Mouse (Mus musculus) kidney, postnatal 0 days (tissue): ENCODE measurements around the gene Ptgir. TPM values are rescaled to one million over a fixed set of nuclear protein-coding genes. Genes with fewer than 3 reads are reported as not detected.

Source experiments
- ATAC-seq: fragments of 200-750 bp; cut with Nextera tagmentation; replicated peaks from 2 replicates; pipeline ENCODE4 v1.8.0; 2017; ENCODE audit warnings: low read depth, moderate number of reproducible peaks, moderate TSS enrichment, moderate library complexity; ENCODE audit not compliant: low FRiP score
- DNase-seq: peaks from one replicate; pipeline ENCODE4 v3.0.0-alpha.2; 2016; ENCODE audit warnings: low spot score
- H3K27ac ChIP-seq: fragments of 300-500 bp; sonication (generic); 2 replicates; pipeline ENCODE4 v1.5.1; 2014; ENCODE audit warnings: mild to moderate bottlenecking
- H3K27me3 ChIP-seq: fragments of 300-500 bp; sonication (generic); 2 replicates; pipeline ENCODE4 v1.6.1; 2014; ENCODE audit warnings: low read length, mixed read lengths; ENCODE audit not compliant: insufficient read depth
- H3K36me3 ChIP-seq: fragments of 300-500 bp; sonication (generic); 2 replicates; pipeline ENCODE4 v1.6.1; 2014; ENCODE audit warnings: low read length, mixed read lengths; ENCODE audit not compliant: insufficient read depth
- H3K4me1 ChIP-seq: fragments of 300-500 bp; sonication (generic); replicated peaks from 2 replicates; pipeline ENCODE4 v1.6.1; 2014; ENCODE audit warnings: antibody characterized with exemption, low read length, mixed read lengths; ENCODE audit not compliant: insufficient read depth
- H3K4me2 ChIP-seq: fragments of 300-500 bp; sonication (generic); 2 replicates; pipeline ENCODE4 v1.6.1; 2014; ENCODE audit warnings: mild to moderate bottlenecking, low read length, moderate library complexity, mixed read lengths
- H3K4me3 ChIP-seq: fragments of 300-500 bp; sonication (generic); replicated peaks from 2 replicates; pipeline ENCODE4 v1.5.1; 2014; ENCODE audit warnings: low read depth, low read length
- H3K9ac ChIP-seq: fragments of 300-500 bp; sonication (generic); 2 replicates; pipeline ENCODE4 v1.6.1; 2014; ENCODE audit warnings: low read depth, low read length
- H3K9me3 ChIP-seq: fragments of 300-500 bp; sonication (generic); replicated peaks from 2 replicates; pipeline ENCODE4 v1.6.1; 2016; ENCODE audit warnings: low read length, inconsistent platforms, mixed read lengths
- CTCF ChIP-seq: IDR thresholded peaks from 2 replicates; pipeline ENCODE4 v1.5.1; 2016; ENCODE audit warnings: antibody characterized with exemption, low read depth, mild to moderate bottlenecking, moderate library complexity
- whole genome bisulfite sequencing: fragments of 180-500 bp; shearing (Covaris S2); extraction: QIAGEN DNeasy Blood & Tissue Kit; methylation state at CpG from one replicate; pipeline ENCODE4 v1.1.7; 2014; 5-methylcytosine and 5-hydroxymethylcytosine counted together
- polyA plus RNA-seq: library from polyadenylated mRNA; unstranded; fragments of >200 nt; fragmentation: Nextera tagmentation; extraction: Ambion mirVana; gene quantifications from 2 replicates; pipeline ENCODE4 v1.2.1, GENCODE M21; 2015

The Ptgir gene
- polyA plus RNA-seq, 1 experiment from 2014 or later, result 2.3 TPM

DNA sequence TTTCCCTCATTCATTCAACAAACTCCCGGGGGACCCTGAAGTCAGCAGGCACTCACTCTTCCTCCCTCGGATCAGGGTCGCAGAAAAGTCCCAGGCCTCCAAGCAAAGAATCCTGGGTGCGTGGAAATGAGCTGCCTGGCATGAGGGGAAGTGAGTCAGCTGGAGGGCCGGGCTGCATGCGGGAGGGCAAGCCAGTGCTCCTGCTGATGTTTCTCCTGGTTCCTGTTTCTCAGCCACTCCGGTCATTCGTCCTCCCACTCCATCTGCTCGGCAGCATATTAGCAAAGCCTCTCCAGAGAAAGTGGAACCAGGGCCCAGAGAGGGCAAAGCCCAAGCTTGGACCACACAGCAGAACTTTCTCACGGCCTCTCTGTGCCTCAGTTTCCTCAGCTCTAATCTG, 3.6 kb downstream of the Ptgir start:
- no peak for TF ChIP-seq CTCF
- WGBS, result 22% methylated on average over 10 of the region's 10 CpGs
- no peak overlapping the region for H3K27ac ChIP-seq
- peaks cover 17% of the 10 kb centered on the region for H3K4me1 ChIP-seq
- H3K4me2 ChIP-seq, result no peak overlapping the region
- H3K4me3 ChIP-seq, result no peak overlapping the region
- DNase-seq (no peak), ATAC-seq (no peak)
- H3K9ac ChIP-seq, result no peak overlapping the region
- H3K9me3 ChIP-seq, result no peaks in the 10 kb centered on the region
- H3K27me3 ChIP-seq, result no peaks in the 10 kb centered on the region; the same call in 1 of the 2 replicates
- H3K36me3 ChIP-seq, result peaks cover 6% of the 10 kb centered on the region

DNA sequence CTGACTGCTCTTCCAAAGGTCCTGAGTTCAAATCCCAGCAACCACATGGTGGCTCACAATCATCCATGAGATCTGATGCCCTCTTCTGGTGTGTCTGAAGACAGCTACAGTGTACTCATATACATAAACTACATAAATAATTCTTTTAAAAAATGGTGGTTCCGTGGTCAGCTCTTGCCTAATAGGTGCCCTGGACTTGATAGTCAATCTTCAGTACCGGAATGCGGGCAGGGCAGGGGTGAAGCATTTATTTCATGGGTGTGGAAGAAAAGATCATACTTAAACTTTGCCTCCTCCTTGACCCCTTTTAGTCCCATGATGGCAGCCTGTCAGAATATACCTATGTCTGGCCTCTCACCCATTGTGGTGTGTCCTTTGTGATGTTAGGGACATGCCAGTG, 5.6 kb downstream of the Ptgir start:
- Histone ChIP-seq H3K36me3 (peaks cover 25% of the 10 kb centered on the region), H3K9ac (no peak overlapping the region), H3K4me2 (no peak overlapping the region), H3K27ac (no peak overlapping the region), H3K4me1 (peaks cover 13% of the 10 kb centered on the region; the same call in 1 of the 2 replicates), H3K27me3 (no peaks in the 10 kb centered on the region; the same call in 1 of the 2 replicates), H3K9me3 (no peaks in the 10 kb centered on the region), H3K4me3 (no peak overlapping the region)
- ATAC-seq (no peak), DNase-seq (no peak)
- WGBS, result 91% methylated on average over 3 of the region's 3 CpGs
- no peak for TF ChIP-seq CTCF

DNA sequence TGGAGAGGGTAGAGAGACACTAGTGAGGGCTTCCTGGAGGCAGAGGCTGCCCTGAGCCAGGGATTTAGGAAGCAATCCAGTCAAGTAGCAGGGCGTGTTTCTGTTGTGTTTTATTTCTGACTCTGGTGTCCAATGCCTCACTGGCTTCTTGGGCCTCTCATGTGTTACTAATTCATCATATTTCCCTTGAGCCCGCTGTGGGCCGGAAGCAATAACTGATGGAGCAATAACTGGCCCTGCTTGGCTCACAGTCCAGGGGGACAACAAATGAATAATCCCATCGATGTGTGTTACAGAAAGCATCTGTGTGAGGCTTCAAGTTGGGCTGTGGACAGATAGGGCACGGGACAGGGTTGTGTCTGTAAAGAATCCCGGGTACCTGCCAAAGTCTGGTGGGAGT, 6.1 kb downstream of the Ptgir start:
- ATAC-seq (no peak), DNase-seq (no peak)
- peaks cover 29% of the 10 kb centered on the region for H3K36me3 ChIP-seq
- no peaks in the 10 kb centered on the region; the same call in 1 of the 2 replicates for H3K27me3 ChIP-seq
- no peaks in the 10 kb centered on the region for H3K9me3 ChIP-seq
- H3K4me1 ChIP-seq, result peaks cover 13% of the 10 kb centered on the region; the same call in 1 of the 2 replicates
- H3K4me2 ChIP-seq, result no peak overlapping the region
- H3K9ac ChIP-seq, result no peak overlapping the region
- no peak overlapping the region for H3K27ac ChIP-seq
- TF ChIP-seq CTCF, result no peak
- no peak overlapping the region for H3K4me3 ChIP-seq
- WGBS, result 61% methylated on average over 6 of the region's 6 CpGs

DNA sequence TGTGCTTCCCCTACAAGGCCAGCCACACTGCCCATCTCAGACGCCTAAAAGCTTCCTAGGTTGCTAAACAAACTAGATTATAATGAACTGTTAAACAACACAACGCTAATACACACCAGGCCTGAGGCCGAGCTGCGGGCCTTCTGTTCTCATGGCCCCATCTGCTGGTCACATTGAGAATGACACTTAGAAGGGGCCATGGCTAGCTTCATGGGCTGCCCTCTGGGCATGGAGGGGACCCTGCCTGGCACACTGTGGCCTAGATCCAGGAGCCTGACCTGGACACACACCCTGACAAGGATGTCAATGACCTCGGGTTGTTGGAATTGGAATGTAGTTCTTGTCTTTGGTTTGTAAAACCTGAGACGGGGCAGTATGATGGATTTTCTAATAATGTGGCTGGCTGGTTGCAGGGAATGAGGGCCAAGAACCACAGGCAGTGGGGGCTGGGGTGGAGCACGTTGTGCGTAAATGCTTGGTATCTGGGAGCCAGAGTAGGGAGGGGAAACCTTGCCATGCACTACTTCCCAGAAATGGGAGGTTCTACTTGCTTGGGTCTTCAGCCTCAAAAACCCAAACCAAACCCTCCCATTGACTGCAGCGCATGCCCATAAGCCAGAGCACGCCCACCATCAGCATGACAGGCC, 7.6 kb downstream of the Ptgir start:
- peaks cover 45% of the 10 kb centered on the region for H3K36me3 ChIP-seq
- H3K4me3 ChIP-seq, result no peak overlapping the region
- H3K4me1 ChIP-seq, result peaks cover 6% of the 10 kb centered on the region; the same call in 1 of the 2 replicates
- H3K9ac ChIP-seq, result no peak overlapping the region
- H3K27me3 ChIP-seq, result no peaks in the 10 kb centered on the region
- DNase-seq (peak; percentile 80), ATAC-seq (peak; percentile 57)
- H3K27ac ChIP-seq, result no peak overlapping the region
- peak; percentile 91 for TF ChIP-seq CTCF
- no peak overlapping the region for H3K4me2 ChIP-seq
- 32% methylated on average over 10 of the region's 10 CpGs for WGBS
- no peaks in the 10 kb centered on the region for H3K9me3 ChIP-seq

DNA sequence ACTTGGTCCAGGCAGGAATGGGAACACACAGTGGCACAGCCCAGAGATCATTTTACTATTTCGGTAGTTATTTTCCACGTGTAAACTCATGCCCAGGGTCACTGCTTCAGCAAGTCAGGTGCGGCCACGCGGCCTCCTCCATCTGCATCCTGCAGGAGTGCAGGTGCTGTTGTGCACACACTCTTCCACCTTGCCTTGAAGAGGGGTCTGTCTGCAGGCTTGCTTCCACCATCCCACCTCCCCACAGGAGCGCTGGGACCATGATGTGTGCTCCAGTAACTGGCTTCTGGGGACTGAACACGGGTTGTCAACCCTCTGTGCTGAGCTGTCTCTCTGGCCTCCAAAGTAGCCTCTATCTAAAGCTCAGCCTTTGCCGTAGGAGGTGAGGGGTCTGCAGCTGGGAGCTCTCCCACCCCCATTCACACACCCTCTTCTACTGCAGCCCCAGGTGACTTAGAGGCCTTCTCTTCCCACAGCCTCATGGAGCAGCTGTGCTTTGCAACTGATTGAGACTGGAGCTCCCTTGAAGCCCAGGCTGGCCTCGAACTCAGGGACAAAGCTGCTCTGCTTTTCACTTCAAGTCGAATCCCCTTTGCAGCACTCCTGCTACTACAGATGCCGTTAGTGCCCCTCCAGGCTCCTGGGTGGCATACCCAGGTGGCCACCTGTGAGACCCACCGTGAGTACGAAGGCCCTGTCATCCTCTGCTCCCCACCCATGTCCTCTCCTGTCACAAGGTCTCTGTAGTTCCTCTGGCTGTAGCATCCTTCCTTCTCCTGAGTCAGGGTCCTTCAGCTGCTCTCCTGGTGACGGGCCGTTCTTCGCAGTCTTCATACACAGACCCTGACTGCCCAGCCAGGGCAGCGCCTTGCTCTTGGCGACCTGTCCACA, 8.4 kb downstream of the Ptgir start:
- DNase-seq (no peak), ATAC-seq (no peak)
- 0 out of 2 replicates have a peak, but pooled peaks cover 4% of the 10 kb centered on the region for H3K4me1 ChIP-seq
- H3K9ac ChIP-seq, result no peak overlapping the region
- no peaks in the 10 kb centered on the region for H3K9me3 ChIP-seq
- no peak overlapping the region for H3K4me3 ChIP-seq
- no peak overlapping the region for H3K27ac ChIP-seq
- no peaks in the 10 kb centered on the region for H3K27me3 ChIP-seq
- WGBS, result 79% methylated on average over 18 of the region's 18 CpGs
- no peak overlapping the region for H3K4me2 ChIP-seq
- peaks cover 46% of the 10 kb centered on the region for H3K36me3 ChIP-seq
- TF ChIP-seq CTCF, result no peak

DNA sequence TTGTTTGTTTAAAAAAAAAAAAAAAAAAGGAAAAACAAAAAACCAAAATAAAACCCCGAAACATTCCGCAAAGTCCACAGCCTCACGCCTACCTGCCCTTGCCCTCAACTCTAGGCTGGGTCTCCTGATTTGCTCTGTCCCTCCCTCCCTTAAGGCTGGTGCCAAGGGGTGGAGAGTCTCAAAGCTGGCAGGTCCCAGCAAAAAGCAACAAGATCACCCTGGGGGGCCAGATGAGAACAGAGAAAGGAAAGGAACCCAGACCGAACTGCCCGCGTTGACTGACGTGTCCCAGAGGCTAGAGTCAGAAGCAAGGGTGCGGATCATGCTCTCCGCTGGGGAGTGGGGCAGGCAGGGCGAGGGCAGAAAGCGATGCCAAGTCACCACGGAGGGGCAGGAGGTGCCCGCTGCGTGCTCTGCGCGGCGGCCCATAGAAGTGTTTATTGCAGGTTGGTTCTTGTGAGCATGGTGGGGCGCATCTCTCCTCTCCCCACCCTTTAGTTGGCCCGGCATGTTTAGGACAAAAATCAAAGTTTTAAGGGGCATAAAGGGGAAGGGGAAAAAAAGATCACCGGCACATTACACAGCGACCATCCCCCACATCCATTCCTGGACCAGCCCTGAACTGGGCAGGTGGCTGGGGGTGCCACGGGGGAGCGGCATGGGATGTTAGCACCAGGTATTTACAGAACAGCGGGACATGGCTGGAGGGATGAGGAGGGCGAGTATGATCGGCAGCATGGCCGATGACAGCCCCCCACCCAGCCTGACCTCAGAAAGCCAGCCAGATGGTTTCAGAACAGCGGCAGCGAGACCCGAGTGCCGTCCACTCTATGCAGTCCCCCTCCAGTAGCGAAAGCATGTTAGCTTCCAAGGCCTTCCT, 9.4 kb downstream of the Ptgir start:
- H3K36me3 ChIP-seq, result peaks cover 48% of the 10 kb centered on the region
- H3K9me3 ChIP-seq, result no peaks in the 10 kb centered on the region
- H3K4me1 ChIP-seq, result peaks cover 9% of the 10 kb centered on the region; the same call in 1 of the 2 replicates
- H3K27me3 ChIP-seq, result no peaks in the 10 kb centered on the region
- TF ChIP-seq CTCF, result no peak
- ATAC-seq (no peak), DNase-seq (no peak)
- H3K9ac ChIP-seq, result no peak overlapping the region
- no peak overlapping the region for H3K4me3 ChIP-seq
- 91% methylated on average over 32 of the region's 32 CpGs for WGBS
- no peak overlapping the region for H3K4me2 ChIP-seq
- no peak overlapping the region for H3K27ac ChIP-seq
